Mouse (Mus musculus) erythroblast, embryonic 14.5 days (primary cell): ENCODE data around the gene 2510009E07Rik.

Source experiments
- GATA1 ChIP-seq: IDR thresholded peaks from 2 replicates; pipeline ENCODE4 v1.6.1; 2012; ENCODE audit warnings: low read length, inconsistent platforms, mixed read lengths
- TAL1 ChIP-seq: IDR thresholded peaks from 3 replicates; pipeline ENCODE4 v1.6.1; 2012; ENCODE audit warnings: low read length, inconsistent platforms, mixed read lengths

DNA sequence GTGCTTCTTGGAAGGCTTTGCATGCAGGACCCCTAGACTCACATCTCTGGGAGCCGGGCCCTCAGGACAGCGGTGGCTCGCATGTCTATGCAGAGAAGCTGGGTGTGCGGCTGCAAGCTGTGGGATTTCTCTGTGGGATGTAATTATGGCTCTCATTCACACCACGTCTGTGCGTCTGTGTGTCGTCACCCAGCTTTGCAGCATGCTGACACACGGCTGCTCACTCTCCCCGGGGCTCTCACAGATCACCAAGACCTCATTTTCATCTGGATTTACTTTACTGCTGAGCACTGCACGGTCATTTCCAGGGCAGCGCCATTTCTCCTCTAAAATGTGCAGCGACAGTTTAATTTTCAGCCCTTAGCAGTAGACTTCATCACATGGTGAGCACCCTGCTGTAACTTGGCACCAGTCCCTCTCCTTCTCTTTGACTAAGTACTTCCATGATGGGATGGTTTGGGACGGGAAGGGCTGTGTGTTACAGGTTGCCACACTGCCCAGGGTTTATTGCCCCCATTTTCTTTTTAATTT lies 66.3 kb downstream of the 2510009E07Rik start:
- TF ChIP-seq GATA1 (no peak), TAL1 (no peak)
